Mouse (Mus musculus): ENCODE data around the gene Cd5.

- TF ChIP-seq CTCF (IDR thresholded peaks at IDR 0.05; ENCODE audit: low read depth, low read length) (no peak), TAL1 (conservative IDR thresholded peaks at IDR 0.05; ENCODE audit: low read depth, low read length) (no peak), GATA2 (IDR thresholded peaks at IDR 0.05; ENCODE audit: borderline replicate concordance, low read depth, low read length) (no peak), GATA1 (IDR thresholded peaks at IDR 0.05; ENCODE audit: borderline replicate concordance, low read length) (no peak)
Observed at GRCm38 (mm10) chr19:10729889-10730288, 8.9 kb downstream of the Cd5 start.

Measured in G1E (cell line).